Mouse (Mus musculus) frontal cortex, postnatal 10 days (tissue): ENCODE results near the gene Mgea5.

Experiments used
- DNase-seq, 2 experiments: peaks; one replicate each; pipeline ENCODE4 v3.0.0; 2022; ENCODE audit warnings: low spot score in 2 of 2, mixed read lengths in 1 of 2

Gene Mgea5

GRCm38 (mm10) chr19:45796061-45796556 is 12.5 kb upstream of the Mgea5 start:
- DNase-seq = no peak

- no peak for DNase-seq
Observed at GRCm38 (mm10) chr19:45795406-45795944, 11.8 kb upstream of the Mgea5 start.

GRCm38 (mm10) chr19:45794718-45795117 is 11.1 kb upstream of the Mgea5 start:
- no peak for DNase-seq

GRCm38 (mm10) chr19:45792404-45792803 is 8.8 kb upstream of the Mgea5 start:
- DNase-seq = no peak

GRCm38 (mm10) chr19:45789888-45790874 is 6.5 kb upstream of the Mgea5 start:
- no peak for DNase-seq

GRCm38 (mm10) chr19:45789365-45789764 is 5.7 kb upstream of the Mgea5 start:
- no peak for DNase-seq

GRCm38 (mm10) chr19:45788337-45788736 is 4.7 kb upstream of the Mgea5 start:
- no peak for DNase-seq

GRCm38 (mm10) chr19:45787450-45787849 is 3.8 kb upstream of the Mgea5 start:
- no peak for DNase-seq

GRCm38 (mm10) chr19:45785470-45785869 is 1.8 kb upstream of the Mgea5 start:
- DNase-seq = no peak

GRCm38 (mm10) chr19:45783933-45784576 is 418 bp upstream of the Mgea5 start:
- DNase-seq = no peak

- DNase-seq = peak; percentile 68 to 70
Observed at GRCm38 (mm10) chr19:45782315-45783001, 1.2 kb downstream of the Mgea5 start.

- DNase-seq = no peak
Observed at GRCm38 (mm10) chr19:45781676-45782075, 2.0 kb downstream of the Mgea5 start.

GRCm38 (mm10) chr19:45780350-45780915 is 3.2 kb downstream of the Mgea5 start:
- DNase-seq = no peak

- DNase-seq = no peak
Observed at GRCm38 (mm10) chr19:45775486-45775885, 8.2 kb downstream of the Mgea5 start.

GRCm38 (mm10) chr19:45771501-45771900 is 12.1 kb downstream of the Mgea5 start:
- DNase-seq = no peak

GRCm38 (mm10) chr19:45760810-45761209 is 22.8 kb downstream of the Mgea5 start:
- no peak for DNase-seq

GRCm38 (mm10) chr19:45758671-45759070 is 25.0 kb downstream of the Mgea5 start:
- no peak for DNase-seq

- DNase-seq = no peak
Observed at GRCm38 (mm10) chr19:45753551-45753950, 30.1 kb downstream of the Mgea5 start.

GRCm38 (mm10) chr19:45751881-45752280 is 31.8 kb downstream of the Mgea5 start:
- DNase-seq = no peak

- DNase-seq = peak; percentile 62 to 78
Observed at GRCm38 (mm10) chr19:45749243-45750043, 34.2 kb downstream of the Mgea5 start, which contains the start of gene Npm3. Gene Npm3, minus strand, starts transcription at chr19:45749591.
